9 mouse cellular contexts compared by ENCODE assay signal in genomic region chr4:32387479-32388240, GRCm38 (mm10).
DNase-seq lines count a peak whose midpoint lies in the region; ATAC-seq and TF ChIP-seq lines count a peak whose summit lies in the region.
"Had no signal": no experiment of that assay in that cellular context is flagged by ENCODE, and none has a peak within 500 bp of the region (broad histone marks: within the 10 kb centered on the region; RNA-seq: fewer than 3 reads in every experiment).

No protein-coding gene starts in this region.

- peaks cover 3% of the 10 kb centered on the region; the same call in 1 of the 2 replicates for H3K36me3 ChIP-seq in midbrain, embryonic 10.5 days
- no peaks in the 10 kb centered on the region for H3K36me3 ChIP-seq in midbrain, embryonic 14.5 days (ENCODE audit: control insufficient read depth, insufficient read depth, low read length)
- H3K36me3 ChIP-seq in lung, embryonic 14.5 days (ENCODE audit: insufficient read depth): no peaks in the 10 kb centered on the region
- H3K36me3 ChIP-seq in stomach, embryonic 14.5 days (ENCODE audit: control insufficient read depth, insufficient read depth, low read length): no peaks in the 10 kb centered on the region

- H3K4me1 ChIP-seq in midbrain, embryonic 10.5 days: peaks cover 35% of the 10 kb centered on the region
- peaks cover 9% of the 10 kb centered on the region for H3K4me1 ChIP-seq in midbrain, embryonic 14.5 days (ENCODE audit: control insufficient read depth, insufficient read depth, low read length)
- peaks cover 31% of the 10 kb centered on the region for H3K4me1 ChIP-seq in lung, embryonic 14.5 days (ENCODE audit: insufficient read depth)
- peaks cover 31% of the 10 kb centered on the region for H3K4me1 ChIP-seq in stomach, embryonic 14.5 days (ENCODE audit: control insufficient read depth, insufficient read depth, low read length)

- H3K27ac ChIP-seq in midbrain, embryonic 10.5 days (replicated peaks): 0 out of 2 replicates have a peak overlapping the region, but pooled peaks have one; percentile 6
- no peak overlapping the region for H3K27ac ChIP-seq in midbrain, embryonic 14.5 days (replicated peaks; ENCODE audit: low read depth, low read length)
- peak overlapping the region; percentile 75 for H3K27ac ChIP-seq in lung, embryonic 14.5 days (ENCODE audit: low read depth)
- H3K27ac ChIP-seq in stomach, embryonic 14.5 days (ENCODE audit: low read length): no peak overlapping the region
- H3K27ac ChIP-seq: neural tube, embryonic 12.5 days had no signal

- no peak for TF ChIP-seq CTCF in lung, embryonic 14.5 days (IDR thresholded peaks at IDR 0.05; ENCODE audit: low read depth)

- H3K4me3 ChIP-seq in midbrain, embryonic 10.5 days: no peak overlapping the region
- no peak overlapping the region for H3K4me3 ChIP-seq in midbrain, embryonic 14.5 days (replicated peaks; ENCODE audit: low read depth, low read length)
- H3K4me3 ChIP-seq in lung, embryonic 14.5 days (ENCODE audit: low read depth, low read length): no peak overlapping the region
- no peak overlapping the region for H3K4me3 ChIP-seq in stomach, embryonic 14.5 days (ENCODE audit: low read depth, low read length)
- H3K4me3 ChIP-seq: neural tube, embryonic 12.5 days had no signal

- no peak for DNase-seq in midbrain, embryonic 10.5 days (ENCODE audit: low spot score)
- DNase-seq in midbrain, embryonic 14.5 days: no peak
- DNase-seq in adrenal gland, adult (ENCODE audit: inconsistent age in 2 of 2, low spot score in 1 of 2): peak; percentile 59 to 72
- peak; percentile 31 for DNase-seq in gastrocnemius, postnatal 10 days
- peak; percentile 63 for DNase-seq in kidney, adult 18-20 months
- DNase-seq in lung, embryonic 14.5 days: peak; percentile 81
- DNase-seq in cerebellum, adult 18-20 months: no peak

- 73% methylated on average over 11 of the region's 11 CpGs for WGBS in midbrain, embryonic 10.5 days
- 62% methylated on average over 11 of the region's 11 CpGs for WGBS in midbrain, embryonic 14.5 days
- 13% methylated on average over 11 of the region's 11 CpGs for WGBS in lung, embryonic 14.5 days
- 40% methylated on average over 11 of the region's 11 CpGs for WGBS in stomach, embryonic 14.5 days

- no peaks in the 10 kb centered on the region for H3K9me3 ChIP-seq in midbrain, embryonic 10.5 days (replicated peaks)
- no peaks in the 10 kb centered on the region for H3K9me3 ChIP-seq in midbrain, embryonic 14.5 days (ENCODE audit: control insufficient read depth, low read length)
- no peaks in the 10 kb centered on the region for H3K9me3 ChIP-seq in lung, embryonic 14.5 days (ENCODE audit: low read depth, low read length)
- H3K9me3 ChIP-seq in stomach, embryonic 14.5 days (ENCODE audit: control insufficient read depth, low read depth, low read length): no peaks in the 10 kb centered on the region
- H3K9me3 ChIP-seq: neural tube, embryonic 12.5 days had no signal

- H3K9ac ChIP-seq in midbrain, embryonic 14.5 days (replicated peaks; ENCODE audit: low read length): no peak overlapping the region
- H3K9ac ChIP-seq in lung, embryonic 14.5 days: no peak overlapping the region
- H3K9ac ChIP-seq in stomach, embryonic 14.5 days (replicated peaks; ENCODE audit: low read depth, low read length): no peak overlapping the region
- H3K9ac ChIP-seq: neural tube, embryonic 12.5 days had no signal

- no peak overlapping the region for H3K4me2 ChIP-seq in midbrain, embryonic 14.5 days (ENCODE audit: low read length)
- peak overlapping the region; percentile 21 for H3K4me2 ChIP-seq in lung, embryonic 14.5 days
- H3K4me2 ChIP-seq in stomach, embryonic 14.5 days (replicated peaks; ENCODE audit: low read depth, low read length): no peak overlapping the region
- H3K4me2 ChIP-seq: neural tube, embryonic 12.5 days had no signal

- no peaks in the 10 kb centered on the region for H3K27me3 ChIP-seq in midbrain, embryonic 10.5 days (ENCODE audit: low read depth, poor library complexity, severe bottlenecking)
- no peaks in the 10 kb centered on the region for H3K27me3 ChIP-seq in midbrain, embryonic 14.5 days (ENCODE audit: control insufficient read depth, insufficient read depth, low read length)
- no peaks in the 10 kb centered on the region for H3K27me3 ChIP-seq in lung, embryonic 14.5 days (ENCODE audit: insufficient read depth, low read length)
- no peaks in the 10 kb centered on the region for H3K27me3 ChIP-seq in stomach, embryonic 14.5 days (ENCODE audit: control insufficient read depth, insufficient read depth, low read length)
- H3K27me3 ChIP-seq: neural tube, embryonic 12.5 days had no signal

- ATAC-seq in midbrain, embryonic 14.5 days (ENCODE audit: low FRiP score, low TSS enrichment): no peak
- peak; percentile 70; the same call in 1 of the 2 replicates for ATAC-seq in lung, embryonic 14.5 days (ENCODE audit: insufficient read depth)
- peak; percentile 44; the same call in 1 of the 2 replicates for ATAC-seq in stomach, embryonic 14.5 days (ENCODE audit: insufficient number of reproducible peaks, insufficient read depth, low FRiP score, low read depth)

Comparison
In these comparisons a context has a peak if more than half of its experiments do, and no peak if none do; other contexts are left out.
1. H3K27ac ChIP-seq: peak in midbrain, embryonic 10.5 days (single experiment) and lung, embryonic 14.5 days (single experiment); none in midbrain, embryonic 14.5 days (single experiment) and stomach, embryonic 14.5 days (single experiment).
2. DNase-seq: peak in adrenal gland, adult (2 of 2), gastrocnemius, postnatal 10 days (single experiment), kidney, adult 18-20 months (single experiment) and lung, embryonic 14.5 days (single experiment); none in midbrain, embryonic 10.5 days (single experiment), midbrain, embryonic 14.5 days (single experiment) and cerebellum, adult 18-20 months (0 of 2).